Mouse (Mus musculus) intestine, embryonic 14.5 days (tissue): Measurements from ENCODE around the gene Mrpl36. TPM values are rescaled to one million over a fixed set of nuclear protein-coding genes. Genes with fewer than 3 reads are reported as not detected.

Source experiments
- ATAC-seq: fragments of 200-750 bp; cut with Nextera tagmentation; replicated peaks from 2 replicates; pipeline ENCODE4 v1.8.0; 2017; ENCODE audit warnings: low read depth, moderate number of reproducible peaks, moderate TSS enrichment, moderate library complexity; ENCODE audit not compliant: low FRiP score, low TSS enrichment
- DNase-seq: peaks from one replicate; pipeline ENCODE4 v3.0.0-alpha.2; 2018; ENCODE audit warnings: low spot score
- H3K27ac ChIP-seq: fragments of 300-500 bp; sonication (generic); 2 replicates; pipeline ENCODE4 v1.5.1; 2014; ENCODE audit warnings: low read depth, mild to moderate bottlenecking, control low read depth
- H3K27me3 ChIP-seq: fragments of 300-500 bp; sonication (generic); replicated peaks from 2 replicates; pipeline ENCODE4 v1.6.1; 2014; ENCODE audit warnings: low read length, control low read depth; ENCODE audit not compliant: control insufficient read depth, insufficient read depth
- H3K36me3 ChIP-seq: fragments of 300-500 bp; sonication (generic); 2 replicates; pipeline ENCODE4 v1.6.1; 2014; ENCODE audit warnings: low read length, control low read depth; ENCODE audit not compliant: control insufficient read depth, insufficient read depth
- H3K4me1 ChIP-seq: fragments of 300-500 bp; sonication (generic); replicated peaks from 2 replicates; pipeline ENCODE4 v1.6.1; 2014; ENCODE audit warnings: low read length, control low read depth, mixed read lengths; ENCODE audit not compliant: control insufficient read depth, insufficient read depth
- H3K4me2 ChIP-seq: fragments of 300-500 bp; sonication (generic); 2 replicates; pipeline ENCODE4 v1.6.1; 2014; ENCODE audit warnings: low read length
- H3K4me3 ChIP-seq: fragments of 300-500 bp; sonication (generic); 2 replicates; pipeline ENCODE4 v1.5.1; 2014; ENCODE audit warnings: low read depth, low read length, control low read depth, mixed read lengths
- H3K9ac ChIP-seq: fragments of 300-500 bp; sonication (generic); 2 replicates; pipeline ENCODE4 v1.6.1; 2014; ENCODE audit warnings: mild to moderate bottlenecking, low read length
- H3K9me3 ChIP-seq: fragments of 300-500 bp; sonication (generic); 2 replicates; pipeline ENCODE4 v1.6.1; 2016; ENCODE audit warnings: low read length, control low read depth; ENCODE audit not compliant: control insufficient read depth
- WGBS: fragments of 180-500 bp; shearing (Covaris S2); extraction: QIAGEN DNeasy Blood & Tissue Kit; methylation state at CpG from one replicate; pipeline ENCODE4 v1.1.7; 2014; 5-methylcytosine and 5-hydroxymethylcytosine counted together
- polyA plus RNA-seq: library from polyadenylated mRNA; unstranded; fragments of >200 nt; fragmentation: Nextera tagmentation; extraction: Ambion mirVana; gene quantifications from 2 replicates; pipeline ENCODE4 v1.2.1, GENCODE M21; 2014

Gene Mrpl36
- polyA plus RNA-seq, 1 experiment from 2014 or later: 166 TPM

- Histone ChIP-seq H3K27me3 (no peaks in the 10 kb centered on the region), H3K27ac (no peak overlapping the region), H3K4me3 (no peak overlapping the region), H3K9ac (no peak overlapping the region), H3K4me2 (no peak overlapping the region), H3K9me3 (no peaks in the 10 kb centered on the region), H3K36me3 (no peaks in the 10 kb centered on the region), H3K4me1 (0 out of 2 replicates have a peak, but pooled peaks cover 4% of the 10 kb centered on the region)
- DNase-seq: no peak
- WGBS: 34% methylated on average over 6 of the region's 6 CpGs
- ATAC-seq: 0 out of 2 replicates have a peak, but pooled peaks have one; percentile 32
Observed at GRCm38 (mm10) chr13:73304729-73305128, 23.6 kb upstream of the Mrpl36 start.

GRCm38 (mm10) chr13:73305398-73306084, 22.8 kb upstream of the Mrpl36 start:
- no peaks in the 10 kb centered on the region for H3K9me3 ChIP-seq
- H3K4me3 ChIP-seq: no peak overlapping the region
- no peak for ATAC-seq
- 0 out of 2 replicates have a peak, but pooled peaks cover 4% of the 10 kb centered on the region for H3K4me1 ChIP-seq
- 50% methylated on average over 8 of the region's 8 CpGs for WGBS
- no peak for DNase-seq
- no peak overlapping the region for H3K27ac ChIP-seq
- no peak overlapping the region for H3K9ac ChIP-seq
- H3K36me3 ChIP-seq: no peaks in the 10 kb centered on the region
- no peak overlapping the region for H3K4me2 ChIP-seq
- H3K27me3 ChIP-seq: no peaks in the 10 kb centered on the region

GRCm38 (mm10) chr13:73306085-73306410, 22.3 kb upstream of the Mrpl36 start:
- DNase-seq: no peak
- whole genome bisulfite sequencing: 56% methylated on average over 4 of the region's 4 CpGs
- H3K4me3 ChIP-seq: no peak overlapping the region
- H3K9ac ChIP-seq: no peak overlapping the region
- no peak for ATAC-seq
- 0 out of 2 replicates have a peak, but pooled peaks cover 4% of the 10 kb centered on the region for H3K4me1 ChIP-seq
- no peaks in the 10 kb centered on the region for H3K9me3 ChIP-seq
- H3K27me3 ChIP-seq: no peaks in the 10 kb centered on the region
- H3K36me3 ChIP-seq: no peaks in the 10 kb centered on the region
- H3K4me2 ChIP-seq: no peak overlapping the region
- H3K27ac ChIP-seq: no peak overlapping the region

- 0 out of 2 replicates have a peak, but pooled peaks cover 4% of the 10 kb centered on the region for H3K4me1 ChIP-seq
- H3K27ac ChIP-seq: no peak overlapping the region
- DNase-seq (no peak), ATAC-seq (no peak)
- H3K9ac ChIP-seq: no peak overlapping the region
- H3K36me3 ChIP-seq: no peaks in the 10 kb centered on the region
- H3K4me3 ChIP-seq: no peak overlapping the region
- no peaks in the 10 kb centered on the region for H3K9me3 ChIP-seq
- no peaks in the 10 kb centered on the region for H3K27me3 ChIP-seq
- H3K4me2 ChIP-seq: no peak overlapping the region
- 65% methylated on average over 4 of the region's 4 CpGs for WGBS
Observed at GRCm38 (mm10) chr13:73306430-73306829, 21.9 kb upstream of the Mrpl36 start.

GRCm38 (mm10) chr13:73310183-73310929, 18.0 kb upstream of the Mrpl36 start:
- DNase-seq (peak; percentile 79), ATAC-seq (peak; percentile 84)
- WGBS: 36% methylated on average over 8 of the region's 8 CpGs
- Histone ChIP-seq H3K4me3 (no peak overlapping the region), H3K4me1 (no peaks in the 10 kb centered on the region), H3K27me3 (no peaks in the 10 kb centered on the region), H3K9ac (no peak overlapping the region), H3K9me3 (no peaks in the 10 kb centered on the region), H3K27ac (no peak overlapping the region), H3K36me3 (no peaks in the 10 kb centered on the region), H3K4me2 (no peak overlapping the region)

GRCm38 (mm10) chr13:73320048-73320447, 8.3 kb upstream of the Mrpl36 start:
- Histone ChIP-seq H3K27ac (no peak overlapping the region), H3K27me3 (no peaks in the 10 kb centered on the region), H3K9me3 (peaks cover 12% of the 10 kb centered on the region), H3K4me3 (no peak overlapping the region), H3K36me3 (peaks cover 51% of the 10 kb centered on the region), H3K4me2 (no peak overlapping the region), H3K9ac (no peak overlapping the region), H3K4me1 (no peaks in the 10 kb centered on the region)
- ATAC-seq (no peak), DNase-seq (no peak)
- 97% methylated on average over 4 of the region's 4 CpGs for WGBS

GRCm38 (mm10) chr13:73322626-73323025, 5.7 kb upstream of the Mrpl36 start:
- Histone ChIP-seq H3K4me3 (no peak overlapping the region), H3K4me2 (no peak overlapping the region), H3K9me3 (peaks cover 5% of the 10 kb centered on the region; the same call in 1 of the 2 replicates), H3K27me3 (no peaks in the 10 kb centered on the region), H3K9ac (no peak overlapping the region), H3K4me1 (peaks cover 3% of the 10 kb centered on the region; the same call in 1 of the 2 replicates), H3K27ac (no peak overlapping the region), H3K36me3 (peaks cover 58% of the 10 kb centered on the region)
- 91% methylated on average over 10 of the region's 10 CpGs for WGBS
- DNase-seq (no peak), ATAC-seq (no peak)

- peaks cover 5% of the 10 kb centered on the region; the same call in 1 of the 2 replicates for H3K4me1 ChIP-seq
- no peaks in the 10 kb centered on the region for H3K27me3 ChIP-seq
- H3K36me3 ChIP-seq: peaks cover 53% of the 10 kb centered on the region
- no peak overlapping the region for H3K4me2 ChIP-seq
- WGBS: 96% methylated on average over 4 of the region's 4 CpGs
- H3K4me3 ChIP-seq: no peak overlapping the region
- ATAC-seq (no peak), DNase-seq (no peak)
- 0 out of 2 replicates have a peak, but pooled peaks cover under 1% of the 10 kb centered on the region for H3K9me3 ChIP-seq
- H3K9ac ChIP-seq: no peak overlapping the region
- H3K27ac ChIP-seq: no peak overlapping the region
Observed at GRCm38 (mm10) chr13:73323406-73323805, 4.9 kb upstream of the Mrpl36 start.
